Mouse (Mus musculus): ENCODE data around the gene Rpe65.

Rpe65 gene

DNA sequence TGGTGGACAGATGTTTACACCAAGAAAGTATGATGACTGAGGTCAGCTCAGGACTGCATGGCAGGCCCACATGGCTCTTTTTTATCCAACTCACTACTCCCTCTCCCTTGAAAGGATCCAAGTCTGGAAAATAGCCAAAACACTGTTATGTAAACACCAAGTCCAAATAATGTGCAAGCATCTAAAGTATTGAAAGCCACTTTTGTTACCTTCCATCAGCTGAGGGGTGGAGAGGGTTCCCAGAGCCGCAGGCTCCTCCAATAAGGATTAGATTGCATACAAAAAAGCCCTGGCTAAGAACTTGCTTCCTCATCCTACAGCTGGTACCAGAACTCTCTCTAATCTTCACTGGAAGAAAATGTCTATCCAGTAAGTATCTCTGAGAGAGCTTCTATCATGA is at the start of gene Rpe65:
Gene Rpe65, plus strand, starts transcription at position 301 of the 400 bp plus-strand sequence.
- DNase-seq, result no peak

DNA sequence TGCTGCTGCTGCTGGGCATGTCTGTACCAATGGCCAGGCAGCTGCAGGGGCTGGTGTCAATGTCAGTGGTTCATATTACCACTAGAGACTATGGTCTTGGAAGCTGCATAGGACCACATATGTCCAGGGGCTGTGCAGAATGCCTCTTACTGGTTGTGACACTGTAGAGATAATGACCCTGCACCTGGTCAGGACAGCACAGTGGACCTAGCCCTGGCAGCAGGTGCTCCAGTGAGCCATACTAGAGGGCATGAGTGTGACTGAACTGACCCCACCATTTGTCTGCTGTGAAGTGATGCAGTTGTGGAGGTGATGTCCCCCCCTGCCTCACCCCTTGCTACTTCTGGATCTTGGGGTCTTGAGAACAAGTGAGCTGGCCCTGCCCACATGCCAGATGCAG is 48.8 kb upstream of the Rpe65 start:
- DNase-seq, result no peak

DNA sequence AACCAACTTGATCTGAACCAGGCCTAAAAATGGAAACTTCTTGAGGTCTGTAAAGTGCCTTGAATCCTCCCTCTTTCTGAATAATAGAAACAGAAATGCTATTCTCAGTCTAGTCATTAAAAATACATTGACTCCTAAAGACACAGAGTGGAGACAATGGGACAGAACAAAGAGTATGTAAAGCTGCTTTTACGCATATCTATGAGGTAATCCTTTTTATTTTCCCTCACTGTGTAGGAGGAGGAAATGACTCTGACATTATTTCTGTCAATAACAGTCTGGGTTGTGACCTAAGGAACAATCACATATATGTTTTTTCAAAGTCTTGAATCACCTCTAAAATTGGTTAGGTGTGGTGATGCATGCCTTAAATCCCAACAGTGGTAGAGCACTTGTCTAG is 16.0 kb downstream of the Rpe65 start:
- DNase-seq, result no peak

DNA sequence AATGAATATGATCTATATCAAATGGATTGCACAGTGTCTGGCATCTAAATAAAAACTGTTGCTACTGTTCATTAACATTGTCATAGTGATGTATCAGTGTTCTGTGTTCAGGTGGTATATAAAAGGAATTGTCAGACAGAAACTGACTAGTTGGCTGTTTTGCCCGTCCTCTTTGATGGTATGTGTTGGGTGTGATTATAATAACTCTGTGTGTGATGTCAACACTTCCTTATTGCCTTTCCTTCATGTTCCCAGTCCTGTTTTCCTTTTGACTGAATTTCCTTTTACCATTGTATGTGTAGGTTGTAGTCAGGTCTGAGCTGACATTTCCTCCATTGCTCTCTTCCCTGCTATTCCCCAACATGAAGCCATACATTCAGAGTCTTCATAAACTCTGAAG is 22.1 kb downstream of the Rpe65 start:
- no peak for DNase-seq

DNA sequence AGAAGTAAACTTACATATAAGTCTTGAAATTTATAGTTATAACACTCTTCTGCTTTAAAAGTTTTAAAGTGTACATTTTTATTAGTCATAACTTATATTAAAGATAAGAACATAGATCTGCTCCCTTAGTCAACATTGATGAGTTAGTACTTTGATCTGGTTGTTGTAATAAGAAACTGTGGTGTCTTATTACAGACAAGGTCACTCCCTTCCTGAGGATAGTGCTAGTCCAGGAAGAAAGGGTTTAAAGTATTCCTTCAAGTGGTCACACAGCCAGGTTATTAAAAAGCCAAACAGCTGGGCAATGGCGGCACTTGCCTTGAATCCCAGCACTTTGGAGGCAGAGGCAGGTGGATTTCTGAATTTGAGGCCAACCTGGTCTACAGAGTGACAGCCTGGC is 25.0 kb downstream of the Rpe65 start:
- DNase-seq, result no peak

DNA sequence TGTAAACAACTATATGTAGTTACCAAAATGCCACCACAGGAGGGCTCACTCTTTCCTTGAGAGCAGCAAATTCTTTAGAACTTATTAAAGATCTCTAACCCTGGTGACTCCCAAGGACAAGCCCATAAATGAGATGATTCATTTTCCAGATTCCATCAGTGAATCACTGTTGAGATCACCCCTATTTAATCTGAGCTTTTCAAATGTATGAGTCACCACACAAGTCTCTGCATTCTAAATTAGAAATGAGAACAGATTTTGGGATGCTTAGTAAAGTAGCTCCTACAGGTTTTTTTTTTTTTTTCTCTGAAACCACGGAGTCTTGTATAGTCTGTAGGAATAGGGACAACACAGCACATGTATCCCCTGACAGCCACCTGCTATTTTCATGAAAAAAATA is 61.8 kb downstream of the Rpe65 start:
- no peak for DNase-seq

DNA sequence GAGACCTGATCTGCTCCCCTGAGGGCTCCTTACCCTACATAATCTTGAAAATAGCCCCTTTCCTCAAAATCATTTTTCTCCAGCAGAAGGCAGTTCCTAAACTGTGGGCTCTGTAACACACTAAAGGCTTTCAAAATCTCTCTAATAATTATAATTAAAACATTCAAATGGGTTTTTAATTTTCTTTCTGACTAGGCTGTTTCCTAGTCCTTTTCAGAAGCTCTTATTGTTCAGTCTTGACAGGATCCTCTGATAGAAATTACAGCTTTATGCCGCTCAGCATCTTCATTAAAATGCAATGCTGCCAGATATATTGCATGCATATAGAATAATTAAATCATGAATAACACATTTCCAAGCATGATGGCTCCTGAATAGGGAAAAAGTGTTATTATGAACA is 64.4 kb downstream of the Rpe65 start:
- no peak for DNase-seq
